Mouse (Mus musculus) thymus, postnatal 14 days (tissue): ENCODE data around the gene Mpnd.

ENCODE experiments used
- DNase-seq: peaks from one replicate; pipeline ENCODE4 v3.0.0; 2021

The Mpnd gene

GRCm38 (mm10) chr17:55986030-55986961 lies 19.2 kb upstream of the Mpnd start, which contains the start of gene Fsd1:
TSS of gene Fsd1 (plus strand) at chr17:55986509.
- peak; percentile 48 for DNase-seq

GRCm38 (mm10) chr17:55990278-55990898 lies 15.1 kb upstream of the Mpnd start:
- DNase-seq: no peak

- no peak for DNase-seq
These were observed 9.5 kb upstream of the Mpnd start for GRCm38 (mm10) chr17:55996007-55996406.

- DNase-seq: no peak
These were observed 5.6 kb upstream of the Mpnd start for GRCm38 (mm10) chr17:55999794-56000499.

GRCm38 (mm10) chr17:56003000-56003399 lies 2.5 kb upstream of the Mpnd start:
- no peak for DNase-seq

GRCm38 (mm10) chr17:56006956-56007355 lies 1.4 kb downstream of the Mpnd start:
- DNase-seq: no peak

- DNase-seq: no peak
These were observed 2.2 kb downstream of the Mpnd start for GRCm38 (mm10) chr17:56007444-56008355.

GRCm38 (mm10) chr17:56008356-56009087 lies 3.0 kb downstream of the Mpnd start:
- peak; percentile 92 for DNase-seq

- DNase-seq: peak; percentile 94
These were observed 3.8 kb downstream of the Mpnd start for GRCm38 (mm10) chr17:56009088-56009961.

GRCm38 (mm10) chr17:56009962-56010240 lies 4.4 kb downstream of the Mpnd start:
- DNase-seq: no peak

GRCm38 (mm10) chr17:56010255-56010654 lies 4.7 kb downstream of the Mpnd start:
- no peak for DNase-seq

GRCm38 (mm10) chr17:56010681-56011080 lies 5.2 kb downstream of the Mpnd start:
- peak; percentile 86 for DNase-seq

- DNase-seq: no peak
These were observed 5.9 kb downstream of the Mpnd start for GRCm38 (mm10) chr17:56011441-56011840.

GRCm38 (mm10) chr17:56015293-56015692 lies 9.8 kb downstream of the Mpnd start:
- no peak for DNase-seq

GRCm38 (mm10) chr17:56016382-56016781 lies 10.9 kb downstream of the Mpnd start:
- DNase-seq: no peak

GRCm38 (mm10) chr17:56016793-56017785 lies 11.6 kb downstream of the Mpnd start:
- DNase-seq: no peak

- no peak for DNase-seq
These were observed 12.3 kb downstream of the Mpnd start for GRCm38 (mm10) chr17:56017848-56018247.

- DNase-seq: peak; percentile 86
These were observed 13.0 kb downstream of the Mpnd start for GRCm38 (mm10) chr17:56018347-56019131.
